Mouse (Mus musculus): Measurements from ENCODE around the gene Fbxw5.

Fbxw5 gene

DNA sequence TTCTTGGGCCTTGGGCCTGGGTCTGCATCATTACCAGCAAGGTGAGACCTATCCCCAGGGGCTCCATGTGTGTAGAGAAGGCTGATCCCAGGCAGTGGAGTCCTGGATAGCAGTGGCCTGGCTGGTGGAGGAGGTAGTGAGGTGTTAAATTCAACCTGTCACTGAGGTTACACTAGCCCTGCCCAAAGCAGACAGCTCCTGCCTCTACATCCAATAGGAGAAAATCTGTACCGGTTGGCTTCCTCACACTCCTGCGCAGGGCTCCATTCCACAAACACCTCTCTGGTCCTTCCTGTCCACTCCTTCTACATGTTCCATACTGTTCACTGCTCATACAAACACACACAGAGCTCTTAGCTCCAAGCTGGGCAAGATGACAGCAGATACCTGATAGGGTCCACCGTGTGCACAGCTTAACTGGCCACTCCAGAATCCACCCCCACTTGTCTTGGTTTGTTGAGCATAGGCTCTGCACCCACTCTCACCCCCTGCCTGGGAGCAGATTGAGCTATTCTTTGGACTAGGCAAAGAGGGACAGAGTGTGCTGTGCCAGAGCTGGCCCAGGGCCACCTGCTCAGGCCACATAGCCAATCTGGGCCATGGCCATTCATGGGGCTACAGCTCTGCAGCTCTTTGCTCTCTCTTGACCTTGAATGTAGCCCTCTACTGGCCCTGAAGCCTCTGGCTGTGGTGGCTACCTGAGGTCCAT, 22.4 kb upstream of the Fbxw5 start:
- DNase-seq (ENCODE audit: low read depth, low spot score): no peak

DNA sequence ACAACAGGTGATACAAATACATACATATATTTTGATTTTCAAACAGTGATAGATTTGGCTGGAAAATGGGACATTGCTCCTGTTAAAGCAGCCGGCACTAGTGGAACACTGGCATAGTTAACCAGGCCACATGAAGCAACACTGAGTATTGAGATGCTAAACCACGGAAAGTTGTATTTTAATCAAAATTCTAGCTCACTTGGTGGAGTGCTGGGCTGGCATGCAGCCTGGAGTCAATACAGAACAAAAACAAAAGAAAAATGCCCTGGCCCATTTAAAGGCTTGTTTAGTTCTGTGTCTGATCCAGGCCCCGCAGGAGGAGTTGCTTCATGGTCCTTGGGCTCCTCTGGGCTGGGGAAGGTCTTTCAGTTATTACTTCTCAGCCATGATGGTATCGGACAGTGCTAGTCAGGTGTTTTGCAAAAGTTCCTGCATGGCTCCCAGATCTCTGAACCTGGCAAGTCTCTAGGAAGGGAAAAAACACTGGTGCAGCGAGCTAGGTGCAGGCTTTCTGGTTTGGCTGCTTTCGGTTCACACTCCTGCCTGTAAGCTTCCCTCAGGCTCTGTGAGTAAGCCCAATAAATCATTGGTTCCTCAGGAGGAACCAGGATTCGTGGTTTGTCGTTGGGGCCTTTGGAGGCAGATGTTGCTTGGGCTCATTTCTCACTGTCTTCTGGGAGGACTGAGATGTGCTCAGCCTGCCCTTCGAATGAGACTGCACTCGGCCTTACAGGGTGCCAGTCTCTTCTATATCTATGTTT, 20.8 kb upstream of the Fbxw5 start:
- DNase-seq (ENCODE audit: low read depth, low spot score): no peak

- no peak for DNase-seq (ENCODE audit: low read depth, low spot score)
Observed at GRCm38 (mm10) chr2:25480541-25480940, 20.0 kb upstream of the Fbxw5 start.

- no peak for DNase-seq (ENCODE audit: low read depth, low spot score)
Observed at GRCm38 (mm10) chr2:25482969-25483368, 17.6 kb upstream of the Fbxw5 start.

GRCm38 (mm10) chr2:25484901-25485647, 15.5 kb upstream of the Fbxw5 start:
- no peak for DNase-seq (ENCODE audit: low read depth, low spot score)

DNA sequence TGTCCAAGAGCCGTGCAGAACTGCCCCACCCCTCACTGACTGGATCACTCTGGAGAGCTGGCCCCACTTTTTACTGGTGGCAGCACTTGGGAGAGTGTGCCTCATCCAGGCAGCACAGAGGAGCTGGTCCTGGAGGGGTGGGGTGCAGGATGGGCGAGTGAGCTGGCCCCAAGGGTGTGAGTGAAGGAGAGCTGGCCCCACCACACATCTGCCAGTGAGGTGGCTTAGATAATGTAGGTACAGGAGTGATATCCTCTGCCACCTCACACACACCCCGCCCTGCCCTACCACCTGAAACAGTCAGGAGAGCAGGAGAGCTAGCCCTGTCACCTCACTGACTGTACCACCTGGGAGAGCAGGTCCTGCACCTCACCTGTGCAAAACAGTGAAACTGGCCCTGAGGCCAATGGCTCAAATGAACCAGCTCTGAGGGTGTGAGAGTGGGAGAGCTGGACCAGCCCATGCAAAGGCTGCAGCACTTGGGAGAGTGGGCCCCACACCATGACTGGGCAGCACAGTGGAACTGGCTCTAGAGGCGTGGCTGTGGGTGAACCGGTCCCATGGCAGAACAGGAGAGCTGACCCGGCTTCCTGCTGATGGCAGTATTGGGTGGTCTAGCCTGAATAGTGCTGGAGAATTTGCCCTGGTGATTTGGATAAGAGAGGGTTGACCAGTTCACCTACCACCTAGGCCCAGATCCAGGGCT, 12.4 kb upstream of the Fbxw5 start:
- no peak for DNase-seq (ENCODE audit: low read depth, low spot score)

DNA sequence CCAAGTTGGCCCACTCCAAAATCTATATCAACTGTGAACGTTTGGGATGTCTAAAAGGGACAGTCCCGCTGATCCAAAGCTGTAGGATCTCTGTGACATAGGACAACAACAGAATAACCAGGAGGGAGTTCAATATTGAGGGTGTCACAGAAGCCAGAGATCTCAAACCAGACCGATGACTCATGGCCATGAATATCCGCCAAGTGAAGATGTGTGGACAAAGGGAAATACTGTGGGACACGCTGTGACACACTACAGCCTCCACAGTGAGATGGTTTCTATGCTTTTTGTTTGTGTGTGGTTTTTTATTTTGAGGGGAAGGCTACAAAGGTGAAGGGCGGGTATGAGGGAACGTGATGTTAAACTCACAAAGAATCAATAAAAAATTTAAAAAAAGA, 11.9 kb upstream of the Fbxw5 start:
- DNase-seq (ENCODE audit: low read depth, low spot score): no peak

GRCm38 (mm10) chr2:25492988-25493387, 7.6 kb upstream of the Fbxw5 start:
- DNase-seq (ENCODE audit: low read depth, low spot score): no peak

DNA sequence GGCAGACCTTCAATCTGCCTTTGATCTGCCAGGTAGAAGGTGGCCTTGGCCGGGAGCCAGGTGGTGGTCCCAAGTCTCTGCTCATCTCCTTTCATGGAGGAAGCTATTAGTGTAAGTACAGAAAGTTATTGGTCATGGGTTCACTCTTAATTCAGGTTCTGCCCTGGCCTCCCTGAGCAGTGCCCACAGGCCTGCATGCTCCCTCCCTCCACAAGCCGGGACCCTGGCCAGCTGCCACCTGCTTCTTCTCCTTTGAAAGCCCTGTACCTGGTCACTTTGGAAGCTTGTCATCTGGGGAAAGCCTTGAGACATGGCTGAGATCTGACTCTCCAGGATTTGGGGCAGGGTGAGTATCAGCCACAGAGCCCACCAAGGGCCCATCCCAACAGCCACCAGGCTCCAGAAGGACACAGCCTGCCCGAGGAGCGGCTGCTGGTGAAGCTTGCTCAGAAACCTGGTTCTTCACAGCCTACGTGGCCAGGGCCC, 7.0 kb upstream of the Fbxw5 start, which contains the start of gene Lcn12:
Gene Lcn12, minus strand, starts transcription at position 436 of the 486 bp plus-strand sequence.
- no peak for DNase-seq (ENCODE audit: low read depth, low spot score)

DNA sequence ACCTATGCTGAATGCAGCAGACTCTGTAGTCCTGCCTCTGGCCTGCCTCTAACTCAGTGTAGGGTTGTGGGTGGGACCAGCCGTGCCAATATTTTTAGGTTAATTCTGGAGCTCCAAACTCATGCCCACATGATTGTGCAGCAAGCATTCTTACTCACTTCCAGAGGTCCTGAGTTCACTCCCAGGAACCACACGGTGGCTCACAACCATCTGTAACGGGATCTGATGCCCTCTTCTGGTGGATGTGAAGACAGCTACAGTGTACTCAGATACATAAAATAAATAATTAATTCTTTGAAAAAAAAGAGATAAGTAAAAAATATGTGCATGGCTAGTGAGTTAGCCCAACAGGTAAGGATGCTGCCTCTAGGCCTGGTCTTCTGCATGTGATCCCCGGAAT, 4.1 kb upstream of the Fbxw5 start:
- DNase-seq (ENCODE audit: low read depth, low spot score): no peak

- DNase-seq (ENCODE audit: low read depth, low spot score): no peak
Observed at GRCm38 (mm10) chr2:25497846-25498575, 2.5 kb upstream of the Fbxw5 start.

DNA sequence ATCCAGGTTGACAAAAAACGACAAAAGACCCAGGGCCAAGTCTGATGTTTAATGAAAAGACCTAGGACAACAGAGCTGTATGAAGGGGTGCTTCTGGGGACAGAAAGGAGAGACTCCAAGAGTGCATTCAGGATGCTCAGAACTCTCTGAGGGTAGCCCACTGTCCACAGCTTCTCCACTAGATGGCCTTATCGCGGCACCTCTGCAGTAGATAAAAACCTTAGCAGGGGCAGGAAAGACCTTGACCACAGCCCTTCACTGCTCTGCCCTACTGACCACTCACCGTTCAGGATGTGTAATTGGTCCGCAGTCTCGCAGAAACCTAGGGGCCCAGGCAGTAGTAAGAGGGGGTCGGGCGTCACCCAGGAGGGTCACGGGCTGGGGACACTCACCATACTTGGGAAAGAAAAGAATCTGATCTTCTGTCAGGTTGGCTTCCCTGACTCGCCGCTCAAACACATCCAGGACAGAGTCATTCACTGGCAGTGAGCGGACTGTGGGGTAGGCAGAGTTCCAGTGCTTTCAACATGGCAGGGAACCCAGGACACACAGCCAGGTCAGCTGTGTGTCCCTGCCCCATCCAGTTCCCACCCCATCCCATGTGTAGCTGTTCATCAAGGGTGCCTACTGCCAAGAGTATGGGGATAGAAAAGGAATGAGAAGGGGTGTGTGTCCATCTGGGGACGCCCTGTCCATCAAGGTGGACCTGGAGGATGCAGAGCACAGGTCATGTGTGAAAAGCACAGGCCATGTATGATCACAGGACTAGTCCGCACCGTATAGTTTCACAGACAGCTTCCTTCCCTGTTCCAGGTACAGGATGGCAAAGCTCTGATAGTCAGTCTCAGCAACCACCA, 1.7 kb upstream of the Fbxw5 start:
- no peak for DNase-seq (ENCODE audit: low read depth, low spot score)

DNA sequence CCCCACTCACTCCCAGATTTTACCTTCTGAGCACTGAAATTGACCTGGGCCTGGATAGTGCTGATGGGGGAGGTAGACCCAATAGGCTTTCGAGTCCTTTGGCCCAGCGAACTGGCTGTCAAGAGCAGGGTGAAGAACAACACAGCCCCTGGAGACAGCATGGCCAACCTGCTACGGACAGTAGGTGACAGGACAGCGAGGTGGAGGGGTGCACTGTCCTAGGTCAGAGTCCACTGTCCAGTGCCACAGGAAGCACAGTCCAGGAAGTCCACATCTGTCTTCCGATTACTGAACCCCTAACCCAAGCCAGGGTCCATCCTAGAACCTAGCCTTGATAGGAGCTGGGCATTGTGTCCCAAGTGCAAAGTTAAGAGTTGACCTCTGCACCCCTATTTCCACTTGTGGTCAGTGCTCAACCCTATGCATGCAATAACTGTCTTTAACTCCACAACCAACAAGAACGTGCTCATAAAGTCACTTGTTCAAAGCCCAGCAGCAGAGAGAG, 427 bp upstream of the Fbxw5 start:
- DNase-seq (ENCODE audit: low read depth, low spot score): no peak

DNA sequence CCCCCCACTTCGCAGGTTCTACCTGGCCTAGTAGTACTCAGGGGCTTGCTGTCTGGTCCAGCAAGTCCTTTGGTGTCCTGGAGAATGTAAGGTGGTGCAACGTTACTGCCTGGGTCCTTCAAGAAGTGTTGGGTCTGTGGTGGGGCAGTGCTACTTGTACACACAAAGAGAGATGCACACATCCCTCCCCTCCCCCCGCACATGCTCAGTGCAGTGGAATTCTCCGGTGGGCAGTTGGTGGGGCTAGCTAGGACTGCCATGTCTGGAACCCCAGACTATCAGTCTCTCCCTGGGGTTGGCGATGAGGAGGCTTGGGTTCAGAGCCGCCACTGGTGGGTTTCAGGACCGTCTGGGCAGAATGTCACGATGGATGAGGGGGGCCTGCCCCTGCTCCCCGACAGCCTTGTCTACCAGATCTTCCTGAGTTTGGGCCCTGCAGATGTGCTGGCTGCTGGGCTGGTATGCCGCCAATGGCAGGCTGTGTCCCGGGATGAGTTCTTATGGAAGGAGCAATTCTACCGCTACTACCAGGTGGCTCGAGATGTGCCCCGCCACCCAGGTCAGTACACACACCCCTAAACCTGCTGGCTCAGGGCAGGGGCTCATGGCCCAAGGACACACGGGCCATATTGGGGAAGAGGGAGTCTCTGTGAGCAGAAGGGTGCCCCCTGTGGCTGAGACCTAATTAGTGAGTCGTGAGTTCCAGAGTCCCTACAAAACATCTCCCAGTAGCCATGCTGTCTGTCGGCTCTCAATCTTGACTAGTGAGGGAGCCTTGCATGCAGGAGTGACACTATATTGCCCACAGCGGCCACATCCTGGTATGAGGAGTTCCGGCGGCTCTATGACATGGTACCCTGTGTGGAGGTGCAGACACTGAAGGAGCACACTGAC, 1.3 kb downstream of the Fbxw5 start, which contains the start of gene C8g:
Gene C8g, minus strand, starts transcription at position 127 of the 894 bp plus-strand sequence.
- DNase-seq (ENCODE audit: low read depth, low spot score): no peak

- DNase-seq (ENCODE audit: low read depth, low spot score): no peak
Observed at GRCm38 (mm10) chr2:25502726-25503125, 2.2 kb downstream of the Fbxw5 start.

- DNase-seq (ENCODE audit: low read depth, low spot score): no peak
Observed at GRCm38 (mm10) chr2:25504538-25504937, 4.0 kb downstream of the Fbxw5 start.

DNA sequence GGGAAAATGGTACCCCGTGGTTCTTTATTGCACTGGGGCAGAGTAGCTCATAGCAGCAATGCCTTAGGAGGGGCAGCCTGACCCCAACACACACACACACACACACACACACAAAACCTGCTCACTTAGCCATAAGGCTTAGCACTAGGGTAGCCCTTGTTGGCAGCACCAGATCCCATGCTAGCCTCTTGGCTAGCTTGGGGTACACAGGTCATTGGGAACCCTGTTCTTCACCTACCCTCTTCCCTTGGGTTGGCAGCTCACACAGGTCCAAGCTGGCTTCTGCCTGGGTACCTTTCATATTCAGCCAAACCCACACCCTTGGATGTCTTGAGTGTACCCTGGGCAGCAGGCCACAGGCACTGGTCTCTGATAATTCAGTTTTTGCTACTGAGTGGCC, 4.5 kb downstream of the Fbxw5 start:
- no peak for DNase-seq (ENCODE audit: low read depth, low spot score)

DNA sequence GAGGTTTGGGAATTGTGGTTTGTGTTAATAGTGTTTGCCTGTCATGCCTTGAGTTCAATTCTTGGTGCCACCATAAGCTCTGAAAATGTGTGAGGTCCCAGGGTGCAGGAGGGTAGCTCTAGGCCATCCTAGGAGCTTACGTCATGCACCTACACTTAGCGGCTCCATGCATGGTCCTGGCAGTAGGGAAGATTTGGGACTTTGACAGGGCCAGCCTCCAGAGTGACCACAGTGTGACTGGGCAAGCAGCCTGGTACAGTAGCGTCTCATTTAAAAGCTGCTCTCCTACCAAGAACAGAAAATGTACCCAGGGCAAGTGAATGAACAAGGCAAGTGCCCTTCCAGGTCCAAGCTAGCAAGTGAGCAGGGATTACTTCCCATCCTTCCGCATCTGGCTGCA, 5.3 kb downstream of the Fbxw5 start:
- DNase-seq (ENCODE audit: low read depth, low spot score): no peak

- DNase-seq (ENCODE audit: low read depth, low spot score): no peak
Observed at GRCm38 (mm10) chr2:25506964-25507363, 6.4 kb downstream of the Fbxw5 start.

Measured in retina, adult 2 months (tissue).